Mouse (Mus musculus): ENCODE results near the gene Hsd3b7. TPM values are rescaled to one million over a fixed set of nuclear protein-coding genes. Genes with fewer than 3 reads are reported as not detected.

Hsd3b7 gene
- total RNA-seq, 2 experiments from 2014 or later = 6.3 to 7.8 TPM

Other genes starting within 250 kb of the Hsd3b7 start
- gene Tmem265, start 239.2 kb upstream of the Hsd3b7 start, total RNA-seq (2021) = 1 to 10 TPM in 1 of 2 experiments, not detected in 1; 1.6 TPM
- 10 to 100 TPM; 76.7 to 80.5 TPM for gene Phkg2, start 227.3 kb upstream of the Hsd3b7 start, total RNA-seq (2021)
- gene Ccdc189, start 212.0 kb upstream of the Hsd3b7 start, total RNA-seq (2021) = 10 to 100 TPM in 1 of 2 experiments, 1 to 10 TPM in 1; 9.5 to 10.4 TPM
- gene Rnf40, start 211.8 kb upstream of the Hsd3b7 start, total RNA-seq (2021) = 10 to 100 TPM; 67.4 to 67.9 TPM
- gene Zfp629, start 184.8 kb upstream of the Hsd3b7 start, total RNA-seq (2021) = 10 to 100 TPM; 20.1 to 21.6 TPM
- 10 to 100 TPM; 34.4 to 34.6 TPM for gene Bcl7c, start 91.7 kb upstream of the Hsd3b7 start, total RNA-seq (2021)
- 1 to 10 TPM; 3.5 to 4.6 TPM for gene Ctf1, start 87.9 kb upstream of the Hsd3b7 start, total RNA-seq (2021)
- not detected for gene Ctf2, start 68.4 kb upstream of the Hsd3b7 start, total RNA-seq (2021)
- 10 to 100 TPM; 59.2 to 59.7 TPM for gene Fbxl19, start 56.1 kb upstream of the Hsd3b7 start, total RNA-seq (2021)
- gene Orai3, start 30.8 kb upstream of the Hsd3b7 start, total RNA-seq (2021) = 10 to 100 TPM; 25.9 to 29.3 TPM
- gene Setd1a, start 23.9 kb upstream of the Hsd3b7 start, total RNA-seq (2021) = 10 to 100 TPM; 35.4 to 44.6 TPM
- 1 to 10 TPM; 4.1 to 5.2 TPM for gene Gm49388, start 15.0 kb upstream of the Hsd3b7 start, total RNA-seq (2021)
- 10 to 100 TPM; 65.6 to 68.6 TPM for gene Stx4a, start 23.7 kb downstream of the Hsd3b7 start, total RNA-seq (2021)
- gene Stx1b, start 23.9 kb downstream of the Hsd3b7 start, total RNA-seq (2021) = 100 to 1,000 TPM; 335 to 338 TPM
- gene Zfp646, start 75.6 kb downstream of the Hsd3b7 start, total RNA-seq (2021) = 10 to 100 TPM; 34.6 to 35.9 TPM
- gene Zfp668, start 76.2 kb downstream of the Hsd3b7 start, total RNA-seq (2021) = 10 to 100 TPM; 20.9 to 25.7 TPM
- gene Prss53, start 90.4 kb downstream of the Hsd3b7 start, total RNA-seq (2021) = 1 to 10 TPM; 2.8 to 3.3 TPM
- gene Gm21974, start 94.8 kb downstream of the Hsd3b7 start, total RNA-seq (2021) = not detected
- 10 to 100 TPM; 22.9 to 30.8 TPM for gene Vkorc1, start 95.0 kb downstream of the Hsd3b7 start, total RNA-seq (2021)
- 10 to 100 TPM; 41.4 to 42.4 TPM for gene Bckdk, start 103.5 kb downstream of the Hsd3b7 start, total RNA-seq (2021)
- gene Kat8, start 111.9 kb downstream of the Hsd3b7 start, total RNA-seq (2021) = 10 to 100 TPM; 29.8 to 30.9 TPM
- under 1 TPM; 0.25 to 0.46 TPM for gene Prss8, start 129.5 kb downstream of the Hsd3b7 start, total RNA-seq (2021)
- 10 to 100 TPM; 10.3 to 10.5 TPM for gene Prss36, start 146.1 kb downstream of the Hsd3b7 start, total RNA-seq (2021)
- 100 to 1,000 TPM; 279 to 285 TPM for gene Fus, start 166.9 kb downstream of the Hsd3b7 start, total RNA-seq (2021)
- gene Pycard, start 193.3 kb downstream of the Hsd3b7 start, total RNA-seq (2021) = 1 to 10 TPM; 2.1 to 3.2 TPM
- under 1 TPM; 0.32 to 0.58 TPM for gene Trim72, start 203.3 kb downstream of the Hsd3b7 start, total RNA-seq (2021)

Data from layer of hippocampus, adult 18-20 months (tissue).